Mouse (Mus musculus): ENCODE measurements around the gene Zfc3h1. TPM values are rescaled to one million over a fixed set of nuclear protein-coding genes. Genes with fewer than 3 reads are reported as not detected.
A peak's percentile ranks its signal among the peaks of the same experiment; 100 is the strongest.

The Zfc3h1 gene
- polyA plus RNA-seq, 1 experiment: 0.37 TPM

DNA sequence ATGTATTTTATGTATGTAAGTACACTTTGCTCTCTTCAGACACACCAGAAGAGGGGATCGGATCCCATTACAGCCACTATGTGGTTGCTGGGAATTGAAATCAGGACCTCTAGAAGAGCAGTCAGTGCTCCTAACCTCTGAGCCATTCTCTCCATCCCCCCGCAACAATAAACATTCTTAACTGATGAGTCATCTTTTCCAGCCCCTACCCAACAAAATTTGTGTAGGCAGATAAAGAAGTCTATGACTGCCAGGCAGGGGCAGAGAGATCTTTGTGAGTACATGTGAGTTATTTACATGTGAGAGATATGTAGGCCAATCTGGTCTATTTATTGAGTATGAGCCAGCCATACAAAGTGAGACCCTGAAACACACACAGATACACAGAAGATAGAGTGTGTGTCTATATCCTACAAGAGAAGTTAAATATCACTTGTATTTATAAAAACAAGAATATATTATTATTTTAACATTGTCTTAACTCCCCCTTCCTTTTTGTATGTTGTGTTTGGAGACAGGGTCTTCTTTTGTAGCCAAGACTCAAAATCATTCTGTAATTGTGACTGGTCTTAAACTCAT, 3.2 kb upstream of the Zfc3h1 start:
- Histone ChIP-seq H3K27me3 (ENCODE audit: control insufficient read depth) (no peaks in the 10 kb centered on the region), H3K4me3 (replicated peaks) (no peak overlapping the region), H3K4me1 (ENCODE audit: control insufficient read depth) (peaks cover 29% of the 10 kb centered on the region), H3K36me3 (ENCODE audit: control insufficient read depth) (peaks cover 13% of the 10 kb centered on the region), H3K9me3 (ENCODE audit: control insufficient read depth, low read length) (no peaks in the 10 kb centered on the region)
- TF ChIP-seq GATA1 (IDR thresholded peaks at IDR 0.05; ENCODE audit: low read length): no peak
- no peak for TF ChIP-seq TAL1 (IDR thresholded peaks at IDR 0.05; ENCODE audit: low read length)

DNA sequence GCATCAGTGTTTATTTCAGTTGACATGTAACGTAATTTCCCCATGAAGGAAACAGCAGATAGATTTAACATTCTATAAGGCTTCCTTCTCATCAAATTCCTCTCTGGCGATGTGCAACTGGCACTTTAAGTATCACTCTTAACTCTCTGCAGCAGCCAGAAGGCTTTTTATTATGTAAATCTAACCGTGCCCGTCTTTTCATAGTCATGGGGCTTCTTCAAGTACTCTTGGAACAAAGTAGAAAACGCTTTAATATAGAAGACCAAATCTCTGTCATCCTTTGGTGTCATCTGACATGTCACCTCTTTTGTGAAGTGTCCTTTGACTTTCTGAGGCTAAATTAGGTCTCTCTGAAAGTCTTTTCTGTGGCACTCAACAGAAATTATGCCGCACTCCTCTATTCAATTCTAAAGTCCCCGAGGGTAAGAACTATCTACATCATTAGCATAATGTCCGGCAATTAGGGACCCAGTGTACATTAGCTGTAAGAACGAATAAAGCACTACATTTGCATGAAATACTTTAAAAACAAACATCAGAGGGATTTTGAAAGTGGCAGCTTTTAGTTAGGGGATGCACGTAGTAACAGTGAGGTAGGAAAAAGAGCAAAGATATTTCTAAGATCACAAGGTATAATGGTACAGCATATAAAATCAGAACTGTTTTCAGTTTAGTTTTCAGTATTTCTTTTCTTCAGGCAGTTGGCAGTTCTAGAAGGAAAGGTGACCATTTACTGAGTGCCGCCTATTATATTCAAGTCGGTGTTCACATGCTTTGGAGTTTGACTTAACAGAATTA, 1.7 kb upstream of the Zfc3h1 start:
- TF ChIP-seq GATA1 (IDR thresholded peaks at IDR 0.05; ENCODE audit: low read length) (no peak), TAL1 (IDR thresholded peaks at IDR 0.05; ENCODE audit: low read length) (no peak)
- Histone ChIP-seq H3K4me3 (replicated peaks) (peak overlapping the region; percentile 99), H3K36me3 (ENCODE audit: control insufficient read depth) (peaks cover 20% of the 10 kb centered on the region), H3K9me3 (ENCODE audit: control insufficient read depth, low read length) (no peaks in the 10 kb centered on the region), H3K4me1 (ENCODE audit: control insufficient read depth) (peaks cover 39% of the 10 kb centered on the region), H3K27me3 (ENCODE audit: control insufficient read depth) (no peaks in the 10 kb centered on the region)

DNA sequence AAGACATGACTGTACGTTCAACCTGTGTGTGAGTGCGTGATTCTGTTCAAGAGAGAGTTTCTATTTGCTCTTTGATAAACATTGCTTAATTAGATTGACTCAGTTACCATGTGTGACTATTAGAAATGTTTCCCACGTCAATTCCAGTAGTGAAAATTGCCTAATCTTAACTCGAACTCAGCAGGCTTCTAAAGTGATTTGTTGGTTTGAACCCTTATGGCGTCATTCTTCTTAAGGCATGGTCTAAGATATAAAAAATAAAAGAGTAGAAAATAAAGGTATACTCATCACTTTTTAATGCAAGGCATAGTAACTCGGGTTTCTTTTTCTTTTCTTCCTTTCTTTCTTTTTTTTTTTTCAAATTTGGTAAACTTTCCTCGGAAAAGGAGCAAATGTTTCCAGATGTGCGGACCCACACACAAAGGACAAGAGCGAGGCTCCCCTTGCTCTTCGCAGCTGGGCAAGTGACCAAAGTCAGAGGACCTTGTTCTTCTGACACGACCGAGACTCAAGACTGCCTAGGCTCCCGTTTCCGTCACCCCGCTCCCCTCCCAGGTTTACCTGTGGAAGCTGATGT, 1.0 kb upstream of the Zfc3h1 start:
- Histone ChIP-seq H3K4me3 (replicated peaks) (peak overlapping the region; percentile 99), H3K4me1 (ENCODE audit: control insufficient read depth) (peaks cover 44% of the 10 kb centered on the region), H3K36me3 (ENCODE audit: control insufficient read depth) (peaks cover 26% of the 10 kb centered on the region), H3K9me3 (ENCODE audit: control insufficient read depth, low read length) (no peaks in the 10 kb centered on the region), H3K27me3 (ENCODE audit: control insufficient read depth) (no peaks in the 10 kb centered on the region)
- no peak for TF ChIP-seq TAL1 (IDR thresholded peaks at IDR 0.05; ENCODE audit: low read length)
- TF ChIP-seq GATA1 (IDR thresholded peaks at IDR 0.05; ENCODE audit: low read length): no peak

DNA sequence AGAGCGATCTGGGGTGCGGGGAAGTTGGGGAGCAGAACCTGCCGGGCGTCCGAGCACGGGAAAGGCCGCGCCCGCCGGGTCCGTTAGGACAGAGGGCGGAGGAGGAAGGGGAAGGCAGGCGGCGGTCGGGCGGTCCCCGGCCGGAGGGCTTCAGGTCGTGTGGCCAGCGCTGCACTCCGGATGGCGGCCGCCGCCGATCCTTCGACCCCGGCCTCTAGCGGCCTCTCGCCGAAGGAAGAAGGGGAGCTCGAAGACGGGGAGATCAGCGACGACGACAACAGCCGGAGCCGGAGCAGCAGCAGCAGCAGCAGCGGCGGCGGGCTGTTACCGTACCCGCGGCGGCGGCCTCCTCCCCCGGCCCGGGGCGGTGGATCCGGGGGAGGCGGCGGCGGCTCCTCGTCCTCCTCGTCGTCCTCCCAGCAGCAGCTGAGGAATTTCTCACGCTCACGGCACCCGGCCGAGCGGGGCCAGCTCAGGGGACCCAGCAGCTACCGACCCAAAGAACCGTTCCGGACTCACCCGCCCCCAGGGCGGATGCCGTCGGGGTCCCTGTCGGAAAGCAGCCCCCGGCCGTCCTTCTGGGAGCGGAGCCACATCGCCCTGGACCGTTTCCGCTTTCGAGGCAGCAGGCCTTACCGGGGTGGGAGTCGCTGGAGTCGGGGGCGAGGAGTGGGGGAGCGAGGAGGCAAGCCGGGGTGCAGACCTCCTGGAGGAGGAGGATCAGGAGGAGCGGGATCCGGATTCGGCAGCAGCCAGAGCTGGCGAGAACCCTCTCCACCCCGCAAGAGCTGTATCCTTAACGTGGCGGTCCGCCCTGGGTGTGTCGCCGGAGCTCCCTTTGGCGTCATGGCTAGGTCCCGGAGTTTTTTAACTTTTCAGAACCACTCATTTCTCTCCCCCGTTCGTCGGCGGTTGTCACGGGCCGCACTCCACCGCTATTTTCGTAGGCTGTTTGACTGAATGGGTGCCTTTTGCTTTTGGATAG, 551 bp downstream of the Zfc3h1 start:
- TF ChIP-seq TAL1 (IDR thresholded peaks at IDR 0.05; ENCODE audit: low read length) (no peak), GATA1 (IDR thresholded peaks at IDR 0.05; ENCODE audit: low read length) (no peak)
- Histone ChIP-seq H3K4me1 (ENCODE audit: control insufficient read depth) (peaks cover 47% of the 10 kb centered on the region), H3K4me3 (replicated peaks) (peak overlapping the region; percentile 99), H3K27me3 (ENCODE audit: control insufficient read depth) (no peaks in the 10 kb centered on the region), H3K36me3 (ENCODE audit: control insufficient read depth) (peaks cover 38% of the 10 kb centered on the region), H3K9me3 (ENCODE audit: control insufficient read depth, low read length) (no peaks in the 10 kb centered on the region)

DNA sequence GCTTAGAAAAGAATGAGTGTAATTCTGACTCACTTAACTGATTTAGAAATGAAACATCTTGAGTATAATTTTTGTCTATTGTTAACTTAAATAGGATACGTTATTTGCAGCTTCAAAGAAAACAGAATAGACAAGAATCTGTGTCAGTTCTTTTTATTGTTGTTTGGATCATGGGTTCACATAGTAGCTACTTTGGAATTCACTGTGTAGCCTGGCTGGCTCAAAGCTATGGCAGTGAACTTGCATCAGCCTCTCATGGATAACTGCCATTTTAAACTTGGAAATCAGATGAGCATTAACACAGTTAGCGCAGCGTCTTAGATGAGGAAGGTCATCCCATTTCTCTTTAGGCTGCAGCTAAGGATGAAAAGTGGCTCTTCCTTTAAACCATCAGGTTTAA, 3.1 kb downstream of the Zfc3h1 start:
- Histone ChIP-seq H3K36me3 (ENCODE audit: control insufficient read depth) (peaks cover 48% of the 10 kb centered on the region), H3K4me1 (ENCODE audit: control insufficient read depth) (peaks cover 35% of the 10 kb centered on the region), H3K27me3 (ENCODE audit: control insufficient read depth) (no peaks in the 10 kb centered on the region), H3K4me3 (replicated peaks) (no peak overlapping the region), H3K9me3 (ENCODE audit: control insufficient read depth, low read length) (no peaks in the 10 kb centered on the region)
- TF ChIP-seq GATA1 (IDR thresholded peaks at IDR 0.05; ENCODE audit: low read length) (no peak), TAL1 (IDR thresholded peaks at IDR 0.05; ENCODE audit: low read length) (no peak)

DNA sequence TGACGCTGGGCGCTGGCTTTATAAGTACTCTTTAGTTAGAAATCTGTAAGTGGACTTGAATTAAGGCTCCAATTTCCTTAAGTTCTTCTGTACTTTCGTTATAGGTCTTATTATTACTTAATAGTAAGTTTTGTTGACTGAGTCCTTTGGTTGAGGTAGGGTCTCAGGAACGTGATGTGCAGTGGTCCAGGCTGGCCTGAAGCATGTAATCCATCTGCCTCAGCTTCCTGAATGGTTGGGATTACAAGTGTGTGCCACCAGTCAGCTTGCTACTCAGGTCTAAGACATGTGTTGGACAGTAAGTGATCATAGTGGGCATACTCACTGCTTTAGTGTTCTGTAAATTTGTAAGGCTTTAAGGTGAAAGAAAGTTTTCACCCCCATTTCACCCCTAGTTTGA, 6.3 kb downstream of the Zfc3h1 start:
- no peak overlapping the region for H3K4me3 ChIP-seq (replicated peaks)
- TF ChIP-seq TAL1 (IDR thresholded peaks at IDR 0.05; ENCODE audit: low read length) (no peak), GATA1 (IDR thresholded peaks at IDR 0.05; ENCODE audit: low read length) (no peak)
- H3K9me3 ChIP-seq (ENCODE audit: control insufficient read depth, low read length): no peaks in the 10 kb centered on the region
- peaks cover 31% of the 10 kb centered on the region for H3K4me1 ChIP-seq (ENCODE audit: control insufficient read depth)
- no peaks in the 10 kb centered on the region for H3K27me3 ChIP-seq (ENCODE audit: control insufficient read depth)
- peaks cover 77% of the 10 kb centered on the region for H3K36me3 ChIP-seq (ENCODE audit: control insufficient read depth)

DNA sequence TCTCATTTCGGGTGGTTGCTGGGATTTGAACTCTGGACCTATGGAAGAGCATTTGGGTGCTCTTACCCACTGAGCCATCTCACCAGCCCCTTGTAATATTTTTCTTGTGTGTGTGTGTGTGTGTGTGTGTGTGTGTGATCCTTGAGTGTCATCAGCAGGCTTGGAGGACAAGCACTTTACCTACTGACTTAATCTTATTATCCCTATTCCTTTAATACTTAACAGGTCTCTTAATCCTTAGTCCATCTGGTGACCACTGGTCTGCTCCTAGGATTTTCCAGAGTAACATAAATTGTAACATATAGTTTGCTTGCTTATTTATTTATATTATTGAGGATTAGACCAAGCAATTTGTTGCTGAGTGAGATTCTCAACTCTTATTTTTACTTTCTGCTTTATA, 7.1 kb downstream of the Zfc3h1 start:
- H3K36me3 ChIP-seq (ENCODE audit: control insufficient read depth): peaks cover 84% of the 10 kb centered on the region
- no peak overlapping the region for H3K4me3 ChIP-seq (replicated peaks)
- no peaks in the 10 kb centered on the region for H3K9me3 ChIP-seq (ENCODE audit: control insufficient read depth, low read length)
- TF ChIP-seq TAL1 (IDR thresholded peaks at IDR 0.05; ENCODE audit: low read length) (no peak), GATA1 (IDR thresholded peaks at IDR 0.05; ENCODE audit: low read length) (no peak)
- H3K27me3 ChIP-seq (ENCODE audit: control insufficient read depth): no peaks in the 10 kb centered on the region
- H3K4me1 ChIP-seq (ENCODE audit: control insufficient read depth): peaks cover 28% of the 10 kb centered on the region

DNA sequence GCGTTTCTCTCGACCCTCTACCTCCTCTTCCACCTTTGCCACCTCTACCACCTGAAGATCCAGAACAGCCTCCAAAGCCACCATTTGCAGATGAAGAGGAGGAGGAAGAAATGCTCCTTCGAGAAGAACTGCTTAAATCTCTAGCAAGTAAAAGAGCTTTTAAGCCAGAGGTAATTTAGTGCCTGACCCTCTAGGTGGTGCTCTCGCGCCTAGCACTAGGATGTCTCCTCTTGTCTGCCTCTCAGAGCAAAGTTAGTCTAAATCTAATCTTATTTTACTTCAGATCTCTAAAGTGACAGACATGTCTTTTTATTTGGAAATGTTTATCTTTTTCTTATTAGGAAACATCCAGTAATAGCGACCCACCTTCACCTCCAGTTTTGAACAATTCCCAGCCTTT, 21.6 kb downstream of the Zfc3h1 start:
- Histone ChIP-seq H3K9me3 (ENCODE audit: control insufficient read depth, low read length) (no peaks in the 10 kb centered on the region), H3K4me1 (ENCODE audit: control insufficient read depth) (no peaks in the 10 kb centered on the region; the same call in 1 of the 2 replicates), H3K4me3 (replicated peaks) (no peak overlapping the region), H3K36me3 (ENCODE audit: control insufficient read depth) (peaks cover 91% of the 10 kb centered on the region), H3K27me3 (ENCODE audit: control insufficient read depth) (no peaks in the 10 kb centered on the region)
- TF ChIP-seq GATA1 (IDR thresholded peaks at IDR 0.05; ENCODE audit: low read length) (no peak), TAL1 (IDR thresholded peaks at IDR 0.05; ENCODE audit: low read length) (no peak)

All from erythroblast, embryonic 14.5 days (primary cell).